Mouse (Mus musculus) small intestine, adult 2 months (tissue): ENCODE results near the gene Serpinb1a. TPM values are rescaled to one million over a fixed set of nuclear protein-coding genes. Genes with fewer than 3 reads are reported as not detected.

Experiments used
- H3K27ac ChIP-seq: fragments of 200-500 bp; 2 replicates; pipeline ENCODE4 v1.5.1; 2012; ENCODE audit warnings: low read depth, low read length, control low read depth, inconsistent platforms; ENCODE audit not compliant: insufficient read depth
- H3K27me3 ChIP-seq: fragments of 200-500 bp; 2 replicates; pipeline ENCODE4 v1.6.1; 2012; ENCODE audit warnings: mild to moderate bottlenecking, moderate library complexity, low read length, inconsistent platforms; ENCODE audit not compliant: control insufficient read depth, insufficient read depth
- H3K36me3 ChIP-seq: fragments of 200-500 bp; 2 replicates; pipeline ENCODE4 v1.6.1; 2012; ENCODE audit warnings: mild to moderate bottlenecking, low read length, control low read depth, inconsistent platforms; ENCODE audit not compliant: control insufficient read depth, insufficient read depth
- H3K4me1 ChIP-seq: fragments of 200-500 bp; 2 replicates; pipeline ENCODE4 v1.6.1; 2012; ENCODE audit warnings: low read length, inconsistent platforms, mixed read lengths; ENCODE audit not compliant: control insufficient read depth, insufficient read depth, insufficient read length
- H3K4me3 ChIP-seq: fragments of 200-500 bp; 2 replicates; pipeline ENCODE4 v1.5.1; 2012; ENCODE audit warnings: low read depth, mild to moderate bottlenecking, control low read depth, inconsistent platforms, low read length, moderate library complexity
- CTCF ChIP-seq: fragments of 200-500 bp; IDR thresholded peaks from 2 replicates; pipeline ENCODE4 v1.5.1; 2012; ENCODE audit warnings: low read depth, mild to moderate bottlenecking, control low read depth, inconsistent platforms, low read length, moderate library complexity, mixed read lengths; ENCODE audit not compliant: insufficient replicate concordance, insufficient read length; ENCODE audit errors: extremely low read depth
- POLR2A ChIP-seq: fragments of 200-500 bp; IDR thresholded peaks from 2 replicates; pipeline ENCODE4 v1.6.1; 2012; ENCODE audit warnings: low read depth, mild to moderate bottlenecking, control low read depth, inconsistent platforms, low read length, moderate library complexity
- WGBS: fragments of 180-500 bp; shearing (Covaris S2); methylation state at CpG from one replicate; pipeline ENCODE4 v1.1.7; 2018; 5-methylcytosine and 5-hydroxymethylcytosine counted together
- polyA plus RNA-seq: library from polyadenylated mRNA; depleted of rRNA; stranded (reverse); fragments of >200 nt; gene quantifications from 2 replicates; pipeline ENCODE4 v1.2.3, GENCODE M21; 2012; rRNA removed

Gene Serpinb1a
- polyA plus RNA-seq, 1 experiment = 110 TPM

GRCm38 (mm10) chr13:32797085-32797484 lies 53.9 kb downstream of the Serpinb1a start:
- Histone ChIP-seq H3K4me3 (no peak overlapping the region), H3K36me3 (no peaks in the 10 kb centered on the region), H3K27me3 (no peaks in the 10 kb centered on the region), H3K4me1 (peaks cover 11% of the 10 kb centered on the region; the same call in 1 of the 2 replicates), H3K27ac (no peak overlapping the region)
- 77% methylated on average over 1 of the region's 1 CpGs for WGBS
- no peak for TF ChIP-seq POLR2A
- no peak for TF ChIP-seq CTCF

- 47% methylated on average over 5 of the region's 5 CpGs for WGBS
- peak overlapping the region; percentile 95 for H3K27ac ChIP-seq
- TF ChIP-seq CTCF = no peak
- no peak for TF ChIP-seq POLR2A
- H3K4me1 ChIP-seq = peaks cover 11% of the 10 kb centered on the region; the same call in 1 of the 2 replicates
- no peak overlapping the region for H3K4me3 ChIP-seq
- H3K27me3 ChIP-seq = no peaks in the 10 kb centered on the region
- no peaks in the 10 kb centered on the region for H3K36me3 ChIP-seq
Observed at GRCm38 (mm10) chr13:32795166-32795565, 55.8 kb downstream of the Serpinb1a start.

GRCm38 (mm10) chr13:32794619-32795018 lies 56.4 kb downstream of the Serpinb1a start:
- Histone ChIP-seq H3K36me3 (no peaks in the 10 kb centered on the region), H3K27ac (peak overlapping the region; percentile 95), H3K4me3 (no peak overlapping the region), H3K4me1 (peaks cover 11% of the 10 kb centered on the region; the same call in 1 of the 2 replicates), H3K27me3 (no peaks in the 10 kb centered on the region)
- TF ChIP-seq POLR2A (no peak), CTCF (no peak)
- 14% methylated on average over 2 of the region's 2 CpGs for WGBS

Other genes starting within 250 kb of the Serpinb1a start
- gene Mylk4, start 67.2 kb downstream of the Serpinb1a start, polyA plus RNA-seq = not detected in 2 replicates
- gene Wrnip1, start 49.1 kb downstream of the Serpinb1a start, polyA plus RNA-seq = 27.9 and 41.3 TPM in 2 replicates
- gene D930007J09Rik, start 48.3 kb downstream of the Serpinb1a start, polyA plus RNA-seq = not detected in 2 replicates
- not detected in 2 replicates for gene Serpinb1c, start 47.0 kb upstream of the Serpinb1a start, polyA plus RNA-seq
- gene Serpinb6b, start 114.0 kb upstream of the Serpinb1a start, polyA plus RNA-seq = 0.52 and 0.85 TPM in 2 replicates
- 0.69 and 0.95 TPM in 2 replicates for gene Serpinb9, start 152.1 kb upstream of the Serpinb1a start, polyA plus RNA-seq
- 0.04 TPM in 1 of 2 replicates, not detected in the other for gene Serpinb9b, start 176.2 kb upstream of the Serpinb1a start, polyA plus RNA-seq
- not detected in 2 replicates for gene Serpinb1b, start 227.4 kb upstream of the Serpinb1a start, polyA plus RNA-seq